Mouse (Mus musculus): ENCODE measurements at regions not wholly inside any gene's neighbourhood (a gene's known extent, or its start where the extent isn't known, plus 50 kb on each side); places are given as distances from the start of the nearest gene placed in this dataset.

- no peak for DNase-seq (ENCODE audit: low spot score)
Observed at GRCm38 (mm10) chrX:11387200-11387940, 59.7 kb downstream of the H2al1j start.

- DNase-seq (ENCODE audit: low spot score): no peak
Observed at GRCm38 (mm10) chrX:11388860-11389259, 61.2 kb downstream of the H2al1j start.

- no peak for DNase-seq (ENCODE audit: low spot score)
Observed at GRCm38 (mm10) chrX:11400406-11400805, 72.8 kb downstream of the H2al1j start.

DNA sequence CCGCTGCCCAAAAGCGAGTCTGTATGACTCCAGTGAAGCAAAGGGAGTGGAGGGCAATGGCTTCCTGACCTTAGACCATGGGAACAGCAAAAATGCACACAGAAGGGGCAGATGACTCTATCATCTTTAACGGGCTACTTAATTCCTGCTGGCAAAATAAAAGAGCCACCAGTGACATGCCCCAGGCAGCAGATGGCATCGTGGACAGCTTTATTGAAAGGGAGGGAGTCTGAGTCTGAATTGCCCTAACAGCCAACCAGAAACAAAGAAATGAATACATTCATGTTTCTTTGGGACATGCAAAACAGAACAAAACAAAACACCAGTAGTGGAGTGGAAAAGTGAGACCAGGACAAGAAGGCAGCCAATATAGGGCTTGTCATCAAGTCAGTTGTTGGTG, 76.7 kb downstream of the H2al1j start:
- no peak for DNase-seq (ENCODE audit: low spot score)

- no peak for DNase-seq (ENCODE audit: low spot score)
Observed at GRCm38 (mm10) chrX:11412316-11412826, 84.7 kb downstream of the H2al1j start.

- DNase-seq (ENCODE audit: low spot score): no peak
Observed at GRCm38 (mm10) chrX:11415662-11416061, 88.0 kb downstream of the H2al1j start.

GRCm38 (mm10) chrX:11416510-11416909, 88.9 kb downstream of the H2al1j start:
- DNase-seq (ENCODE audit: low spot score): no peak

GRCm38 (mm10) chrX:11417861-11418260, 90.2 kb downstream of the H2al1j start:
- no peak for DNase-seq (ENCODE audit: low spot score)

- no peak for DNase-seq (ENCODE audit: low spot score)
Observed at GRCm38 (mm10) chrX:11418261-11418660, 90.6 kb downstream of the H2al1j start.

DNA sequence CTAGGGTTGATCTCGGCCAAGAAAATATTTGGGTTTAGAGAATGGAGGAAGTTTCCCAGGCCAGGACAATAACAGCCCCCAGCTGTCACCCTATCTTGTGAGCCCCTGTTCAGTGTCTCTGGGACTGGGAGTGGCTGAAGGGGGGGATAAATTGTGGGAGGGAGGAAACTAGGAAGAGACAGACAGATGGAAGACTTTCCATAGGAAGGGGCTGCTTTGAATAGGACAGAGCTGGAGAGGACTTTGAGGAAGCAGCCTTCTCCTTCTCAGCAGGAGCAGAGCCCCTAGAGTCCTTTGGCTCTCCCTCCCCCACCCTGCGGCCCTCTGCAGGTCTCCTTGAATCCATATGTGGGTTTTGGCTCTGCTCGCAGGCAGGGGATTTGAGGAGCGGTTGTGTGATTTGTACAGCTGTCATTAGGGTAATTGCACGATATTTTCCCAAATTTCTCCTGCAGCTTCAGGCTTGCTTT, 91.6 kb downstream of the H2al1j start:
- DNase-seq (ENCODE audit: low spot score): no peak

DNA sequence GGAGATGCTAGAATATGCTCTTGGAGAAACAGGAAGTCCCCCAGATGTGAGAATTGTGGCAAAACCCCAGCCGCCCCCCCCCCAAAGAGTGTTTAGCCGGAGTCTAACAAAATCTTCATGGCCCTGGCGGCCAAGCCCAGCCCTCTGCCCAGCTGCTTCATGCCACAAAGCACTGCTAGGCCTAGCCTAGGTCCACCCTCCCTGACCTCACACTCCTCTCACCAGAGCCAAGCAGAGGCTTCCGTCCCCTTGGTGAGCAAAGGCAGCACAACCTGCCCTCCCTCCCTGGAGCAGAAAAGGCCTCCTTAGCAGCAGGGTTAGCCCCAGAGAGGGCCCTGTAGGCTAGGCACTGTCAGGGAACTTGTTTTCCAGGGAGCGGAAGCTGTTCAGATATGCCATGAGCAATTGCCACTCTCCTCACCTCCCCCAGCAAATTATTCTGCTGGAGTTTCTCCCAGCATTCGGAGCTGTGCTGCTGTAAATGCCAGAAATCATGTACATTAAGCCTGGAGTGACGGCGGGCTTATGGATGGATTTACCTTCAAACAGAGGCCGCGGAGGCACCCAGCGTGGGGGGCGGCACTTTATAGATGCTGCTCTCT, 104.9 kb downstream of the H2al1j start:
- DNase-seq (ENCODE audit: low spot score): no peak

DNA sequence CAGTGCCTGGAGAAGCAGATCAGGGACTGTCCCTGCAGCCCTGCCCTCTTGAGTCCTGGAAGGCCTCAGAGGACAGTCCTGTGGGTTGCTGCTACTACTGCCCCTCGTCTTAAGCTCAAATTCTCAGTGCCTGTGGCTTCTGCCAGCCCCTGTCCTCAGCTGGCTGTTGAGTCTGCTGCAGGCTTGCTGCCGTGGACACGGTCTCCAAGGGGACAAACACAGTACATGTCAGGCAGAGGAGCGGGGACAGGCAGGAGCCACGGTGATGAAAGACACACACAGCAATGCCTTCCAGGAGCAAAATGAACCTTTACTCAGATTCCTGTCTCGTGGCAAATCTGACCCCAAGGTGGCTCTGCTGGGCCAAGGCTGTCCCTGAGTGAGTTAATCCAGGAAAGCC, 107.7 kb downstream of the H2al1j start:
- DNase-seq (ENCODE audit: low spot score): no peak

- no peak for DNase-seq (ENCODE audit: low spot score)
Observed at GRCm38 (mm10) chrX:11437151-11437944, 109.7 kb downstream of the H2al1j start.

GRCm38 (mm10) chrX:11443543-11443942, 115.9 kb downstream of the H2al1j start:
- no peak for DNase-seq (ENCODE audit: low spot score)

DNA sequence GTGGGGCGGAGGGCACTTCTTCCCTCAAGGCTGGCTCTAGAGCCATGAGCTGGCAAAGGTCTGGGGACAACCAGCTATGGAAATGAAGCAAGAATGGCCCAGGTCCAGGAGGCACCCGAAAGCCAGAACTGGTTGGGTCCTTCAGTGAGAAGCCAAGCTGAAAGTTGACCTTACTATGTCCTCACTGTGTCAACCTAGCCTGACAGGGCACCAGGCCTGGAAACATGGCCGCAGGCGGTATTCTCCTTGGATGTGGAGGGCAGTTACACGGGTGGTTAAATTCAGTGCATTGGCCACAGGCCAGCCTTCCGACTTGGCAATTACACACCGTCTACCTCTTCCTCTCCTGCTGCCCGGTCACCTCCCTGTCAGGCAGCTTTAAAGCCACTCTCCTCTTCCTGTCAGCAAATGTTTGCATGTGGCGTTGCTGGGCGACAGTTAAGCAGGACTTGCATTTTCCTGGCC, 116.7 kb downstream of the H2al1j start:
- DNase-seq (ENCODE audit: low spot score): no peak

GRCm38 (mm10) chrX:11448711-11449110, 121.1 kb downstream of the H2al1j start:
- no peak for DNase-seq (ENCODE audit: low spot score)

GRCm38 (mm10) chrX:11458521-11458920, 130.9 kb downstream of the H2al1j start:
- DNase-seq (ENCODE audit: low spot score): no peak

GRCm38 (mm10) chrX:11463955-11464511, 136.4 kb downstream of the H2al1j start:
- no peak for DNase-seq (ENCODE audit: low spot score)

DNA sequence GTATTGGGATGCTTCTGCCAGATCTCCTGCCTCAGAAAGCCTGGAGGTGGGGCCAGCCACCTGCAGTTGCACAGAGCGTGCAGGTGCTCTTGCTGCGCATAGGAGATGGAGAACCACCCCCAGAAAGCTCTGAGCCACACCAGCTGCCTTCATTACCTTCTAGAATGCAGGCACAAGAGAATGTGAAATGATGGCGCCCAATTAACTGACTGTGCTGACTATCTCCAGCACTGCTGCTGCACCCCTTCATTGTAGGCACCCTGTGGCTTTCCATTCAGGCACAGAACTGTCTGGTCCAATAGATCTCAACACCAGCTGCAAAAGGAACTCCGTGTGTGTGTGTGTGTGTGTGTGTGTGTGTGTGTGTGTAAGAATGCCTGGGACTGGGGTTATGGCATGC, 138.6 kb downstream of the H2al1j start:
- DNase-seq (ENCODE audit: low spot score): no peak

DNA sequence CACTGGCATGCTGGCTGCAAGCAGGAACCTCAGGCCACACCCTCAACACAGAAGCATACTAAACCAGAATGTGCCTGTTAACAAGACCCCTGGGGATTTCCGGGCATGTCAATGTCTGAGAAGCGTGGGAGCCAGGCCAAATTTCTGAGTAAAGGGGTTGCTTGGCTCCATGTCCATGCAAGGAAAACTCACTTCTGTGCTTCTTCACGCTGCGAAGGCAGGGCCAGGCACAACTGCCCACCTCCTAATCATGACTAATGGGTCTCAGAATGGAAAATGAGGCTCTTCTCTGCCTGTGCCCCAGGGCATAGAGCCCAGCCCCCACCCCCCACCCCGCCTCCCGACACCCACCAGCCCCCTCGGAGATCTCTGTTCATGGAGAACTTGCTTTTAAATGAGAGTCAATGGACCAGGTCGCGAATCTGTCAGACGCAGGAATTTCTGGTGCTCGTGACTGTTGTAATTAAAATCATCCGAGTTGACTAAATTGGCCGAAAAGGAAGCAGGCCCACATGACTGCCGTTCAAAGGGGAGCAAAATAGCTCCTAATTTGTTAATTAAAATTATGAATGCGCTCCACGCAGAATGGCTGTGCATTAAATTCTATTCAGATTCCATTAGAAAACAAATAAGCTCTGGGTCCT, 152.2 kb downstream of the H2al1j start:
- DNase-seq (ENCODE audit: low spot score): no peak

DNA sequence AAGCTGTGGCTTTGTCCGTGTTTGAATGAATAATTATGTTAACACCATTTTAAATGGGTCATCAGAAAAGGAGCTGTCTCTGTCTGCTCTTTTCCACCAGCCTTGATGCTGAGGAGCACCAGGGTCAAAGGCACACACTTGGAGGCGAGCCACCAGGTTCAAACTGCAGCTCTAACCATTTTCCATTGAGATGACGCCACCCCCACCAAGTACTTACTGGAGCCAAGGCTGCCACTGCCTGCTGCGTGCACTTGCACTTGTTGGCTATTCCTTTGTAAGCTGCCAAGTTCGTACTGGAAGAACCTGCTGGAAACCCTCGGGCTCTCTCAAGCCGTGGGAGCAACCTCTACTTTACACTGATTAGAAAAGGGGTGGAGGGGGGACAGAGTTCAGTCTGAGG, 154.5 kb downstream of the H2al1j start:
- no peak for DNase-seq (ENCODE audit: low spot score)

- no peak for DNase-seq (ENCODE audit: low spot score)
Observed at GRCm38 (mm10) chrX:11486588-11486987, 159.0 kb downstream of the H2al1j start.

Data from urinary bladder, postnatal 25 days (tissue).